Mouse (Mus musculus): ENCODE results near the gene Adgrb3.

DNA sequence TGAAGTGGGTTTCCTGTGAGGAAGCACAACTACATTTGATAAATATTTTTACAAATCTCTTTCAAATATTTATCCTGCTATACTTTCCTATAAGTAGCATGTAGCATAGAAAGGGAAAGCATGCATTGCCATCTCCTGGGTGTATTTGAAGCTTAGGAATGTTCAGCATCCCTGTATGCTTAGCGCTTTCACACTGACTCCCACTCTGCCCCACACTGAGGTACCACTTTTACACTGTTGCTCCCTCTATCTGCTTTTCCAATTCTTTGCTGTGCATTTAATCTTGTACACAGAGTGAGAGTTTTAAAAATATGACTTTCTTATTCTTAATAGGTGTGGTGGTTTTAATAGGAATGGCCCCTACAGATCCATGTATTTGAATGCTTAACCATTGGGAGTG, 261.4 kb downstream of the Adgrb3 start:
- TF ChIP-seq CTCF (IDR thresholded peaks at IDR 0.05; ENCODE audit: low read depth, low read length) (no peak), POLR2A (IDR thresholded peaks at IDR 0.05; ENCODE audit: extremely low read depth, insufficient read depth, low read length) (no peak)
